Mouse (Mus musculus) activated CD4-positive, CD25-positive, alpha-beta regulatory T cell, adult 4 months (primary cell): Measurements from ENCODE around the gene Prdm4. TPM values are rescaled to one million over a fixed set of nuclear protein-coding genes. Genes with fewer than 3 reads are reported as not detected.
A peak's percentile ranks its signal among the peaks of the same experiment; 100 is the strongest.

Source experiments
- ATAC-seq: one replicate; pipeline ENCODE4 v1.8.0; 2017
- polyA plus RNA-seq, 2 experiments: library from polyadenylated mRNA; unstranded; fragments of 100-300 nt; shearing (Covaris generic); gene quantifications; one replicate each; pipeline ENCODE4 v1.2.1; 2017

Gene Prdm4
- polyA plus RNA-seq, 2 experiments from 2014 or later, result 4.8 to 5.2 TPM

DNA sequence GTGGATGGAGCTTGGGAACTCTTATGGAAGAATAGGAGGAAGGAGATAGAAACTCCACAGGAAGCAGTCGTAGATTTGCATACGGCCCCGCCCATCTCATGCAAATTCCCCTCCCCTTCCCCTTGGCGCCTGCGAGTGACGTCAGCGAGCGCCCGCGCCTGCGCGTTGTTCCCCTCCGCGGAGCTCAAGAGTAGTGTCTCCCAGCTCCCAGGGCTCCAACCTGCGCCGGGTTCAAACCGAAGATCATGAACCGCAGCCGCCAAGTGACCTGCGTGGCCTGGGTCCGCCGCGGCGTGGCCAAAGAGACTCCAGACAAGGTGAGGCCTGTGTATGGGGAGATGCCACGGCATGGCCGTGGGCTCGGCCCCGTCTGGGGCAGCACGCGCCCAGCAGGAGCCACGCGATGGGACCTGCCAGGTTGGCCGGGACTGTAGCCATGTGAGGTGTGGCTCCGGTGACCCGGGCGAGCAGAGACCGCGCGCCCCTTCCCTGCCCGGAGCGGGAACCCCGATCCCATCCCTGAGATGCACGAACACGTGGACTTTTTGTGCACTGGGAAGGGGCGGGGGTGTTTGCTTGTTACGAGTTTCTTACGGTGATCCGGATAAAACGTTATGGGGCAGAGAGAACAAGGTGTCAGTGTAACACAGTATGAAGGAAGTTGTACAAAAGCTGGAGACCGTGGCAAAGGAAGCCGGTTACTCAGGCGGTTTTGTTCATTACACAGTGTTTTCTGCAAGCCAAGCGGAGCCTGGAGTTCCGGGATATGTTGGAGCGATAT, 45.1 kb downstream of the Prdm4 start:
- peak; percentile 86 for ATAC-seq

DNA sequence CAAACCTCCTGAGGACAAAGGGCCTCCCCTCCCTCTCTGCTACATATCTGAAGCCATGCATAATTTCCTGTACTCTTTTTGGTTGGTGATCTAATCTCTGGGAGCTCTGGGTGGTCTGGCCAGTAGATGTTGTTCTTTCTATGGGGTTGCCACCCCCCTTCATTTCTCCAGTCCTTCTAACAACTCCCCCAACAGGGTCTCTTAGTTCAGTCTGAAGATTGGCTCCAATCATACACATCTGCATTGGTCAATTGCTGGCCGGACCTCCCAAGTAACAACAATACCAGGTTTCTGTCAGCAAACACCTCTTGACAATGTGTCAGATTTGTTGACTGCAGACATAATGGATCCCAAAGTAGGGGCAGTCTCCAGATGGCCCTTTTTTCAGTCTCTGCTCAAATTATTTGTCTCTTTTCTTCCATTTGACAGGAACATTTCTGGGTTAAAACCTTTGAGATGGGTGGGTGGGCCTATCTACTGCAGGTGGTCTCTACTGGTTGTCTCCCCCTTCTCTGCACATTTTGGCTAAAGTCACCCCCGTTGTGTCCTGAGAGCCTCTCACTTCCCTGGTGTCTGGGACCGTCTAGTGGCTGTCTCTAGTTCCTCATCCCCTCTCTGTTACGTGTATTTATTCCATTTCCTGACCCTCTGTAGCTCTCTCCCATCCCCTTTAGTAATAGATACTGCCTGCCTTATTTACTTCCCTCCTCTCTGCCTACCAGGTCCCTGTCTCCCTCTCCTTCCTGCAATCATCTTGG, 70.7 kb downstream of the Prdm4 start:
- no peak for ATAC-seq

Other genes with a start within 250 kb of the Prdm4 start
- gene Pwp1, start 87.6 kb downstream of the Prdm4 start, polyA plus RNA-seq, result 10 to 100 TPM; 42.9 to 44.3 TPM
- gene Ascl4, start 10.5 kb upstream of the Prdm4 start, polyA plus RNA-seq, result under 1 TPM; 0.16 to 0.23 TPM
- 100 to 1,000 TPM; 151 to 173 TPM for gene Rtcb, start 40.7 kb upstream of the Prdm4 start, polyA plus RNA-seq
- under 1 TPM in 1 of 2 experiments, not detected in 1; 0.17 TPM for gene Bpifc, start 94.8 kb upstream of the Prdm4 start, polyA plus RNA-seq
- gene Fbxo7, start 104.8 kb upstream of the Prdm4 start, polyA plus RNA-seq, result 10 to 100 TPM; 43.0 to 47.5 TPM